Mouse (Mus musculus) urinary bladder, postnatal 14 days (tissue): ENCODE measurements around the gene Cacng3.

Experiments used
- DNase-seq: peaks from one replicate; pipeline ENCODE4 v3.0.0; 2021; ENCODE audit warnings: low spot score

Gene Cacng3

GRCm38 (mm10) chr7:122670442-122670872 lies at the start of gene Cacng3:
TSS of gene Cacng3 (plus strand) at chr7:122670492.
- no peak for DNase-seq

- DNase-seq: no peak
Observed at GRCm38 (mm10) chr7:122622125-122622774, 48.0 kb upstream of the Cacng3 start.

GRCm38 (mm10) chr7:122623753-122624152 lies 46.5 kb upstream of the Cacng3 start:
- no peak for DNase-seq

GRCm38 (mm10) chr7:122628050-122628449 lies 42.2 kb upstream of the Cacng3 start:
- no peak for DNase-seq

GRCm38 (mm10) chr7:122630386-122630785 lies 39.9 kb upstream of the Cacng3 start:
- no peak for DNase-seq

GRCm38 (mm10) chr7:122631151-122631550 lies 39.1 kb upstream of the Cacng3 start:
- DNase-seq: no peak

GRCm38 (mm10) chr7:122632946-122633345 lies 37.3 kb upstream of the Cacng3 start:
- DNase-seq: no peak

- no peak for DNase-seq
Observed at GRCm38 (mm10) chr7:122633463-122633862, 36.8 kb upstream of the Cacng3 start.

- no peak for DNase-seq
Observed at GRCm38 (mm10) chr7:122643676-122644075, 26.6 kb upstream of the Cacng3 start.

GRCm38 (mm10) chr7:122649306-122649705 lies 21.0 kb upstream of the Cacng3 start:
- no peak for DNase-seq

- DNase-seq: no peak
Observed at GRCm38 (mm10) chr7:122652523-122652922, 17.8 kb upstream of the Cacng3 start.

GRCm38 (mm10) chr7:122656671-122657070 lies 13.6 kb upstream of the Cacng3 start:
- no peak for DNase-seq

GRCm38 (mm10) chr7:122657423-122658126 lies 12.7 kb upstream of the Cacng3 start:
- DNase-seq: no peak

GRCm38 (mm10) chr7:122665311-122666049 lies 4.8 kb upstream of the Cacng3 start:
- no peak for DNase-seq

GRCm38 (mm10) chr7:122667903-122668302 lies 2.4 kb upstream of the Cacng3 start:
- DNase-seq: no peak

- peak; percentile 94 for DNase-seq
Observed at GRCm38 (mm10) chr7:122670873-122671641, 765 bp downstream of the Cacng3 start.

- DNase-seq: no peak
Observed at GRCm38 (mm10) chr7:122672981-122673380, 2.7 kb downstream of the Cacng3 start.

- DNase-seq: no peak
Observed at GRCm38 (mm10) chr7:122675207-122675606, 4.9 kb downstream of the Cacng3 start.

GRCm38 (mm10) chr7:122701751-122702150 lies 31.5 kb downstream of the Cacng3 start:
- no peak for DNase-seq

GRCm38 (mm10) chr7:122702443-122702842 lies 32.2 kb downstream of the Cacng3 start:
- DNase-seq: no peak

GRCm38 (mm10) chr7:122706736-122707135 lies 36.4 kb downstream of the Cacng3 start:
- no peak for DNase-seq

GRCm38 (mm10) chr7:122716299-122716698 lies 46.0 kb downstream of the Cacng3 start:
- DNase-seq: no peak
